21 mouse cellular contexts compared by ENCODE assay signal in genomic region chr6:135370954-135371353, GRCm38 (mm10). TPM values are rescaled to one million over a fixed set of nuclear protein-coding genes. Genes with fewer than 3 reads are reported as not detected.
A peak's percentile ranks its signal among the peaks of the same experiment; 100 is the strongest.
DNase-seq lines count a peak whose midpoint lies in the region; ATAC-seq and TF ChIP-seq lines count a peak whose summit lies in the region.
"Had no signal": no experiment of that assay in that cellular context is flagged by ENCODE, and none has a peak within 500 bp of the region (broad histone marks: within the 10 kb centered on the region; RNA-seq: fewer than 3 reads in every experiment).

No protein-coding gene starts in this region.

- 71% methylated on average over 6 of the region's 6 CpGs for WGBS in heart, embryonic 15.5 days
- 52% methylated on average over 6 of the region's 6 CpGs for WGBS in heart, adult 2 months
- 84% methylated on average over 6 of the region's 6 CpGs for WGBS in stomach, embryonic 16.5 days
- 83% methylated on average over 6 of the region's 6 CpGs for WGBS in stomach, postnatal 0 days

- intact Hi-C loops in heart, postnatal 36 days (cut with DNase I), result no loop called here
- intact Hi-C loops in heart, adult 2 months (cut with DNase I), result no loop called here

- H3K27ac ChIP-seq in heart, embryonic 15.5 days, result peak overlapping the region; percentile 23; the same call in 1 of the 2 replicates
- no peak overlapping the region for H3K27ac ChIP-seq in heart, adult 2 months
- H3K27ac ChIP-seq in stomach, embryonic 16.5 days (ENCODE audit: low read length), result 0 out of 2 replicates have a peak overlapping the region, but pooled peaks have one; percentile 10
- H3K27ac ChIP-seq in stomach, postnatal 0 days (replicated peaks), result no peak overlapping the region
- H3K27ac ChIP-seq: embryonic facial prominence, embryonic 12.5 days; forebrain, embryonic 12.5 days; hindbrain, embryonic 10.5 days; hindbrain, embryonic 14.5 days; intestine, embryonic 15.5 days had no signal

- TF ChIP-seq POLR2A in heart, adult 2 months (IDR thresholded peaks at IDR 0.05; ENCODE audit: insufficient read depth, low read depth, low read length), result no peak

- no peaks in the 10 kb centered on the region for H3K36me3 ChIP-seq in heart, embryonic 15.5 days
- peaks cover 10% of the 10 kb centered on the region for H3K36me3 ChIP-seq in heart, adult 2 months (ENCODE audit: control insufficient read depth, insufficient read depth, low read length)
- H3K36me3 ChIP-seq in stomach, embryonic 16.5 days (ENCODE audit: control insufficient read depth, insufficient read depth, low read length), result 0 out of 2 replicates have a peak, but pooled peaks cover 2% of the 10 kb centered on the region
- H3K36me3 ChIP-seq in stomach, postnatal 0 days (ENCODE audit: control insufficient read depth, insufficient read depth, low read length), result no peaks in the 10 kb centered on the region; the same call in 1 of the 2 replicates
- H3K36me3 ChIP-seq: embryonic facial prominence, embryonic 12.5 days; forebrain, embryonic 12.5 days; hindbrain, embryonic 10.5 days; intestine, embryonic 15.5 days had no signal

- ATAC-seq in heart, embryonic 15.5 days (replicated peaks; ENCODE audit: insufficient number of reproducible peaks, insufficient read depth, low FRiP score, low read depth), result no peak
- no peak for ATAC-seq in stomach, embryonic 16.5 days (ENCODE audit: insufficient read depth, low FRiP score)
- ATAC-seq in stomach, postnatal 0 days (ENCODE audit: low FRiP score, low TSS enrichment), result no peak
- no peak for ATAC-seq in monocyte, adult 5-6 weeks (replicated peaks; ENCODE audit: insufficient number of reproducible peaks, low FRiP score, low TSS enrichment, poor library complexity, severe bottlenecking)
- ATAC-seq: forebrain, embryonic 16.5 days; intestine, embryonic 15.5 days had no signal

- H3K9me3 ChIP-seq in heart, embryonic 15.5 days (replicated peaks), result no peaks in the 10 kb centered on the region
- no peaks in the 10 kb centered on the region for H3K9me3 ChIP-seq in stomach, embryonic 16.5 days (replicated peaks; ENCODE audit: control insufficient read depth, low read length)
- no peaks in the 10 kb centered on the region for H3K9me3 ChIP-seq in stomach, postnatal 0 days (ENCODE audit: control insufficient read depth, low read length)
- H3K9me3 ChIP-seq: embryonic facial prominence, embryonic 12.5 days; forebrain, embryonic 12.5 days; hindbrain, embryonic 10.5 days; intestine, embryonic 15.5 days had no signal

- peak; percentile 91 for DNase-seq in heart, adult 11 months
- no peak for DNase-seq in heart, postnatal 36 days
- DNase-seq in heart, adult 2 months, result no peak
- DNase-seq in stomach, postnatal 0 days (ENCODE audit: low spot score), result no peak
- DNase-seq: adrenal gland, postnatal 10 days; cerebellum, adult 11 months; cerebellum, adult 8-10 months; cerebellum, postnatal 14 days; gastrocnemius, postnatal 25 days; kidney, adult 18-20 months had no signal

- H3K4me1 ChIP-seq in heart, embryonic 15.5 days (replicated peaks), result peaks cover 30% of the 10 kb centered on the region
- H3K4me1 ChIP-seq in heart, adult 2 months (ENCODE audit: control insufficient read depth, insufficient read depth, low read length), result peaks cover 22% of the 10 kb centered on the region
- peaks cover 58% of the 10 kb centered on the region for H3K4me1 ChIP-seq in stomach, embryonic 16.5 days (ENCODE audit: control insufficient read depth, insufficient read depth, low read length)
- peaks cover 9% of the 10 kb centered on the region for H3K4me1 ChIP-seq in stomach, postnatal 0 days (replicated peaks; ENCODE audit: control insufficient read depth, insufficient read depth)

- TF ChIP-seq EP300 in heart, adult 2 months (IDR thresholded peaks at IDR 0.05; ENCODE audit: insufficient read depth, low read depth, low read length), result no peak
- TF ChIP-seq EP300 in stomach, postnatal 0 days (optimal IDR thresholded peaks at IDR 0.05), result no peak

- TF ChIP-seq CTCF in heart, adult 2 months (IDR thresholded peaks at IDR 0.05), result no peak
- no peak for TF ChIP-seq CTCF in stomach, postnatal 0 days (IDR thresholded peaks at IDR 0.05; ENCODE audit: low read depth)

- no peaks in the 10 kb centered on the region; the same call in 1 of the 2 replicates for H3K79me2 ChIP-seq in heart, adult 2 months (replicated peaks; ENCODE audit: control insufficient read depth, insufficient read depth, low read length)

- no peak overlapping the region for H3K4me2 ChIP-seq in heart, embryonic 15.5 days
- no peak overlapping the region for H3K4me2 ChIP-seq in stomach, embryonic 16.5 days (ENCODE audit: low read depth, low read length)
- no peak overlapping the region for H3K4me2 ChIP-seq in stomach, postnatal 0 days (replicated peaks; ENCODE audit: low read depth)
- H3K4me2 ChIP-seq: embryonic facial prominence, embryonic 12.5 days; forebrain, embryonic 12.5 days; hindbrain, embryonic 14.5 days; intestine, embryonic 15.5 days had no signal

- H3K4me3 ChIP-seq in heart, embryonic 15.5 days, result no peak overlapping the region
- H3K4me3 ChIP-seq in heart, adult 2 months, result no peak overlapping the region
- H3K4me3 ChIP-seq in stomach, embryonic 16.5 days (replicated peaks; ENCODE audit: low read length), result no peak overlapping the region
- H3K4me3 ChIP-seq in stomach, postnatal 0 days (ENCODE audit: low read depth, low read length), result no peak overlapping the region
- H3K4me3 ChIP-seq: embryonic facial prominence, embryonic 12.5 days; forebrain, embryonic 12.5 days; hindbrain, embryonic 10.5 days; intestine, embryonic 15.5 days had no signal

- H3K9ac ChIP-seq in heart, embryonic 15.5 days, result no peak overlapping the region
- no peak overlapping the region for H3K9ac ChIP-seq in heart, adult 2 months (ENCODE audit: low read depth, low read length)
- no peak overlapping the region for H3K9ac ChIP-seq in stomach, embryonic 16.5 days (ENCODE audit: low read length)
- H3K9ac ChIP-seq in stomach, postnatal 0 days (ENCODE audit: low read length), result no peak overlapping the region
- H3K9ac ChIP-seq: embryonic facial prominence, embryonic 12.5 days; forebrain, embryonic 12.5 days; hindbrain, embryonic 14.5 days; intestine, embryonic 15.5 days had no signal

- H3K27me3 ChIP-seq in heart, embryonic 15.5 days, result no peaks in the 10 kb centered on the region
- no peaks in the 10 kb centered on the region for H3K27me3 ChIP-seq in heart, adult 2 months (ENCODE audit: control insufficient read depth, insufficient read depth, low read length)
- H3K27me3 ChIP-seq in stomach, embryonic 16.5 days (ENCODE audit: control insufficient read depth, insufficient read depth, low read length), result no peaks in the 10 kb centered on the region
- no peaks in the 10 kb centered on the region for H3K27me3 ChIP-seq in stomach, postnatal 0 days (ENCODE audit: control insufficient read depth, insufficient read depth, low read length)
- H3K27me3 ChIP-seq: embryonic facial prominence, embryonic 12.5 days; forebrain, embryonic 12.5 days; intestine, embryonic 15.5 days had no signal

RNA-seq across cellular contexts. Expression of gene Emp1, which starts 8.6 kb away (rescaled TPM):
- total RNA-seq in heart, postnatal 36 days (2021), result 10 to 100 TPM; 46.9 to 53.3 TPM
- polyA plus RNA-seq in heart, embryonic 15.5 days (2015; fragmentation: Nextera tagmentation; extraction: Ambion mirVana), result 45.5 and 49.7 TPM in 2 replicates
- total RNA-seq in heart, adult 2 months (2021), result 10 to 100 TPM; 33.5 to 49.0 TPM
- 52.4 and 125 TPM in 2 replicates for polyA plus RNA-seq in heart, adult 2 months (2012; rRNA removed)
- 221 and 304 TPM in 2 replicates for polyA plus RNA-seq in stomach, embryonic 16.5 days (2015; fragmentation: Nextera tagmentation; extraction: Ambion mirVana)
- polyA plus RNA-seq in stomach, postnatal 0 days (2015; fragmentation: Nextera tagmentation; extraction: Ambion mirVana), result 88.1 and 105 TPM in 2 replicates
- total RNA-seq in monocyte, adult 5-6 weeks (2017), result 4.6 to 6.1 TPM (median 5.9 TPM) in 3 replicates
- total RNA-seq: granulocyte monocyte progenitor cell, adult 5-6 weeks; MEL had no signal

Comparison
In these comparisons a context has a peak if more than half of its experiments do, and no peak if none do; other contexts are left out.
1. H3K27ac ChIP-seq: peak in heart, embryonic 15.5 days (single experiment) and stomach, embryonic 16.5 days (single experiment); none in heart, adult 2 months (single experiment) and stomach, postnatal 0 days (single experiment).